Mouse (Mus musculus) spleen, adult 2 months (tissue): ENCODE results near the gene Cables2. TPM values are rescaled to one million over a fixed set of nuclear protein-coding genes. Genes with fewer than 3 reads are reported as not detected.

Experiments
- DNase-seq, 2 experiments: peaks; one replicate each; pipeline versions ENCODE4 v3.0.0 to v3.0.0-alpha.2; 2012 to 2021; ENCODE audit warnings: low spot score in 2 of 2, low read depth in 1 of 2
- H3K27ac ChIP-seq: fragments of 200-500 bp; 2 replicates; pipeline ENCODE4 v1.5.1; 2012; ENCODE audit warnings: low read length, inconsistent platforms; ENCODE audit not compliant: insufficient read depth
- H3K27me3 ChIP-seq: fragments of 200-500 bp; 2 replicates; pipeline ENCODE4 v1.6.1; 2012; ENCODE audit warnings: mild to moderate bottlenecking, moderate library complexity, low read length, inconsistent platforms; ENCODE audit not compliant: control insufficient read depth, insufficient read depth
- H3K36me3 ChIP-seq: fragments of 200-500 bp; 2 replicates; pipeline ENCODE4 v1.6.1; 2012; ENCODE audit warnings: mild to moderate bottlenecking, low read length, inconsistent platforms; ENCODE audit not compliant: control insufficient read depth, insufficient read depth
- H3K4me1 ChIP-seq: fragments of 200-500 bp; 2 replicates; pipeline ENCODE4 v1.6.1; 2011; ENCODE audit warnings: inconsistent platforms; ENCODE audit not compliant: control insufficient read depth, insufficient read depth, insufficient read length
- H3K4me3 ChIP-seq: fragments of 200-500 bp; 2 replicates; pipeline ENCODE4 v1.5.1; 2011; ENCODE audit warnings: mild to moderate bottlenecking, inconsistent platforms; ENCODE audit not compliant: insufficient read depth, insufficient read length; ENCODE audit errors: extremely low read depth
- CTCF ChIP-seq: fragments of 200-500 bp; IDR thresholded peaks from 2 replicates; pipeline ENCODE4 v1.5.1; 2011; ENCODE audit warnings: mild to moderate bottlenecking, inconsistent platforms; ENCODE audit not compliant: insufficient read depth, insufficient read length, insufficient replicate concordance; ENCODE audit errors: extremely low read depth
- POLR2A ChIP-seq: fragments of 200-500 bp; IDR thresholded peaks from 2 replicates; pipeline ENCODE4 v1.6.1; 2011; ENCODE audit warnings: low read depth, low read length, inconsistent platforms
- WGBS: fragments of 180-500 bp; shearing (Covaris S2); methylation state at CpG from one replicate; pipeline ENCODE4 v1.1.7; 2018; 5-methylcytosine and 5-hydroxymethylcytosine counted together
- polyA plus RNA-seq: library from polyadenylated mRNA; depleted of rRNA; stranded (reverse); fragments of >200 nt; gene quantifications from 2 replicates; pipeline ENCODE4 v1.2.3, GENCODE M21; 2012

The Cables2 gene
- polyA plus RNA-seq, 1 experiment, result 40.9 TPM

- Histone ChIP-seq H3K4me1 (peaks cover 9% of the 10 kb centered on the region; the same call in 1 of the 2 replicates), H3K27ac (peak overlapping the region; percentile 68), H3K4me3 (peak overlapping the region; percentile 68), H3K36me3 (peaks cover 6% of the 10 kb centered on the region), H3K27me3 (no peaks in the 10 kb centered on the region)
- 21% methylated on average over 26 of the region's 26 CpGs for WGBS
- TF ChIP-seq POLR2A, result no peak
- TF ChIP-seq CTCF, result no peak
- no peak for DNase-seq
These were observed 16.8 kb downstream of the Cables2 start for GRCm38 (mm10) chr2:180256296-180257000.

GRCm38 (mm10) chr2:180255701-180256100, 17.6 kb downstream of the Cables2 start:
- DNase-seq, result no peak
- Histone ChIP-seq H3K27ac (no peak overlapping the region), H3K4me3 (no peak overlapping the region)

GRCm38 (mm10) chr2:180254436-180255209, 18.7 kb downstream of the Cables2 start:
- H3K36me3 ChIP-seq, result peaks cover 2% of the 10 kb centered on the region; the same call in 1 of the 2 replicates
- no peak overlapping the region for H3K27ac ChIP-seq
- no peaks in the 10 kb centered on the region for H3K27me3 ChIP-seq
- H3K4me3 ChIP-seq, result no peak overlapping the region
- WGBS, result 91% methylated on average over 5 of the region's 5 CpGs
- TF ChIP-seq POLR2A, result no peak
- no peak for DNase-seq
- peaks cover 9% of the 10 kb centered on the region; the same call in 1 of the 2 replicates for H3K4me1 ChIP-seq

More at GRCm38 (mm10) chr2:180255701-180256100, 17.6 kb downstream of the Cables2 start:
- 71% methylated on average over 9 of the region's 9 CpGs for WGBS
- H3K36me3 ChIP-seq, result peaks cover 4% of the 10 kb centered on the region
- TF ChIP-seq POLR2A (no peak), CTCF (no peak)
- peaks cover 9% of the 10 kb centered on the region; the same call in 1 of the 2 replicates for H3K4me1 ChIP-seq
- no peaks in the 10 kb centered on the region for H3K27me3 ChIP-seq

- Histone ChIP-seq H3K4me1 (peaks cover 6% of the 10 kb centered on the region; the same call in 1 of the 2 replicates), H3K27ac (no peak overlapping the region), H3K36me3 (no peaks in the 10 kb centered on the region), H3K4me3 (no peak overlapping the region), H3K27me3 (no peaks in the 10 kb centered on the region)
- WGBS, result 81% methylated on average over 3 of the region's 3 CpGs
- TF ChIP-seq CTCF (no peak), POLR2A (no peak)
- DNase-seq, result no peak
These were observed 21.5 kb downstream of the Cables2 start for GRCm38 (mm10) chr2:180251838-180252237.

GRCm38 (mm10) chr2:180250930-180251611, 22.2 kb downstream of the Cables2 start:
- DNase-seq, result peak; percentile 64 to 73
- WGBS, result 29% methylated on average over 11 of the region's 11 CpGs
- no peaks in the 10 kb centered on the region for H3K27me3 ChIP-seq
- no peaks in the 10 kb centered on the region for H3K4me1 ChIP-seq
- H3K27ac ChIP-seq, result no peak overlapping the region
- no peaks in the 10 kb centered on the region for H3K36me3 ChIP-seq
- peak; percentile 71; the same call in 1 of the 2 replicates for TF ChIP-seq CTCF
- TF ChIP-seq POLR2A, result no peak
- H3K4me3 ChIP-seq, result no peak overlapping the region

GRCm38 (mm10) chr2:180248947-180249660, 24.2 kb downstream of the Cables2 start:
- no peaks in the 10 kb centered on the region for H3K36me3 ChIP-seq
- 87% methylated on average over 9 of the region's 9 CpGs for WGBS
- H3K27ac ChIP-seq, result no peak overlapping the region
- no peak for DNase-seq
- H3K4me1 ChIP-seq, result no peaks in the 10 kb centered on the region
- H3K4me3 ChIP-seq, result no peak overlapping the region
- H3K27me3 ChIP-seq, result no peaks in the 10 kb centered on the region
- TF ChIP-seq POLR2A, result no peak
- no peak for TF ChIP-seq CTCF
